ENCODE assay signal across 12 mouse cellular contexts in genomic region chr6:17876670-17877179, GRCm38 (mm10).
DNase-seq lines count a peak whose midpoint lies in the region; ATAC-seq and TF ChIP-seq lines count a peak whose summit lies in the region.
"Had no signal": no experiment of that assay in that cellular context is flagged by ENCODE, and none has a peak within 500 bp of the region (broad histone marks: within the 10 kb centered on the region; RNA-seq: fewer than 3 reads in every experiment).

No protein-coding gene starts in this region.

- intact Hi-C loops in heart, postnatal 25 days (cut with DNase I), result no loop called here

- no peak for DNase-seq in heart, postnatal 25 days (ENCODE audit: low spot score)
- DNase-seq in midbrain, embryonic 10.5 days (ENCODE audit: low spot score), result no peak
- peak; percentile 61 for DNase-seq in adrenal gland, postnatal 10 days
- DNase-seq: cerebellum, adult 11-12 months; gastrocnemius, adult 2 months; retina, postnatal 1 day had no signal

- H3K9me3 ChIP-seq in heart, embryonic 11.5 days (replicated peaks; ENCODE audit: control insufficient read depth, low read length), result no peaks in the 10 kb centered on the region
- no peaks in the 10 kb centered on the region for H3K9me3 ChIP-seq in midbrain, embryonic 13.5 days
- no peaks in the 10 kb centered on the region for H3K9me3 ChIP-seq in midbrain, embryonic 10.5 days (replicated peaks)
- no peaks in the 10 kb centered on the region for H3K9me3 ChIP-seq in limb, embryonic 12.5 days
- H3K9me3 ChIP-seq in intestine, postnatal 0 days (ENCODE audit: control insufficient read depth), result no peaks in the 10 kb centered on the region
- H3K9me3 ChIP-seq: embryonic facial prominence, embryonic 12.5 days had no signal

- peak overlapping the region; percentile 24; the same call in 1 of the 2 replicates for H3K4me2 ChIP-seq in heart, embryonic 11.5 days
- H3K4me2 ChIP-seq in midbrain, embryonic 13.5 days (replicated peaks), result no peak overlapping the region
- no peak overlapping the region for H3K4me2 ChIP-seq in limb, embryonic 12.5 days
- no peak overlapping the region for H3K4me2 ChIP-seq in intestine, postnatal 0 days (replicated peaks; ENCODE audit: low read depth)
- H3K4me2 ChIP-seq: embryonic facial prominence, embryonic 12.5 days had no signal

- TF ChIP-seq CTCF in intestine, postnatal 0 days (IDR thresholded peaks at IDR 0.05; ENCODE audit: low read depth), result no peak

- no peaks in the 10 kb centered on the region for H3K27me3 ChIP-seq in heart, embryonic 11.5 days (ENCODE audit: control insufficient read depth, insufficient read depth, low read length)
- no peaks in the 10 kb centered on the region for H3K27me3 ChIP-seq in midbrain, embryonic 13.5 days
- H3K27me3 ChIP-seq in midbrain, embryonic 10.5 days (ENCODE audit: low read depth, poor library complexity, severe bottlenecking), result no peaks in the 10 kb centered on the region
- H3K27me3 ChIP-seq in limb, embryonic 12.5 days, result no peaks in the 10 kb centered on the region
- H3K27me3 ChIP-seq in intestine, postnatal 0 days (replicated peaks; ENCODE audit: control insufficient read depth, insufficient read depth, low read length), result no peaks in the 10 kb centered on the region
- H3K27me3 ChIP-seq: embryonic facial prominence, embryonic 12.5 days had no signal

- H3K4me3 ChIP-seq in heart, embryonic 11.5 days (ENCODE audit: low read depth, low read length), result no peak overlapping the region
- H3K4me3 ChIP-seq in midbrain, embryonic 13.5 days (replicated peaks), result no peak overlapping the region
- H3K4me3 ChIP-seq in midbrain, embryonic 10.5 days, result no peak overlapping the region
- no peak overlapping the region for H3K4me3 ChIP-seq in limb, embryonic 12.5 days (replicated peaks)
- no peak overlapping the region for H3K4me3 ChIP-seq in intestine, postnatal 0 days (ENCODE audit: low read depth, low read length)
- H3K4me3 ChIP-seq: embryonic facial prominence, embryonic 12.5 days; gastrocnemius, adult 2 months had no signal

- no peaks in the 10 kb centered on the region for H3K36me3 ChIP-seq in heart, embryonic 11.5 days (ENCODE audit: control insufficient read depth, insufficient read depth, low read length)
- peaks cover 18% of the 10 kb centered on the region for H3K36me3 ChIP-seq in midbrain, embryonic 13.5 days
- H3K36me3 ChIP-seq in midbrain, embryonic 10.5 days, result 0 out of 2 replicates have a peak, but pooled peaks cover 11% of the 10 kb centered on the region
- no peaks in the 10 kb centered on the region for H3K36me3 ChIP-seq in limb, embryonic 12.5 days
- no peaks in the 10 kb centered on the region for H3K36me3 ChIP-seq in intestine, postnatal 0 days (ENCODE audit: control insufficient read depth, insufficient read depth)
- H3K36me3 ChIP-seq: embryonic facial prominence, embryonic 12.5 days had no signal

- H3K4me1 ChIP-seq in heart, embryonic 11.5 days (ENCODE audit: control insufficient read depth, insufficient read depth, low read length), result peaks cover 7% of the 10 kb centered on the region; the same call in 1 of the 2 replicates
- peaks cover 14% of the 10 kb centered on the region for H3K4me1 ChIP-seq in midbrain, embryonic 13.5 days (replicated peaks)
- 0 out of 2 replicates have a peak, but pooled peaks cover 2% of the 10 kb centered on the region for H3K4me1 ChIP-seq in midbrain, embryonic 10.5 days
- H3K4me1 ChIP-seq in limb, embryonic 12.5 days (replicated peaks), result peaks cover 19% of the 10 kb centered on the region
- no peaks in the 10 kb centered on the region for H3K4me1 ChIP-seq in intestine, postnatal 0 days (replicated peaks; ENCODE audit: control insufficient read depth, insufficient read depth, low read length)

- H3K9ac ChIP-seq in heart, embryonic 11.5 days (ENCODE audit: low read depth, low read length), result no peak overlapping the region
- no peak overlapping the region for H3K9ac ChIP-seq in midbrain, embryonic 13.5 days (replicated peaks)
- H3K9ac ChIP-seq in limb, embryonic 12.5 days (replicated peaks), result no peak overlapping the region
- no peak overlapping the region for H3K9ac ChIP-seq in intestine, postnatal 0 days (ENCODE audit: low read depth, low read length)
- H3K9ac ChIP-seq: embryonic facial prominence, embryonic 12.5 days had no signal

- 41% methylated on average over 7 of the region's 7 CpGs for WGBS in heart, embryonic 11.5 days (ENCODE audit: insufficient replicate concordance)
- WGBS in midbrain, embryonic 13.5 days, result 81% methylated on average over 7 of the region's 7 CpGs
- WGBS in midbrain, embryonic 10.5 days, result 81% methylated on average over 7 of the region's 7 CpGs
- 45% methylated on average over 7 of the region's 7 CpGs for WGBS in limb, embryonic 12.5 days
- 82% methylated on average over 7 of the region's 7 CpGs for WGBS in intestine, postnatal 0 days

- peak overlapping the region; percentile 78 for H3K27ac ChIP-seq in heart, embryonic 11.5 days (ENCODE audit: low read depth, low read length)
- no peak overlapping the region; the same call in 1 of the 2 replicates for H3K27ac ChIP-seq in midbrain, embryonic 13.5 days
- H3K27ac ChIP-seq in midbrain, embryonic 10.5 days (replicated peaks), result no peak overlapping the region
- peak overlapping the region; percentile 47; the same call in 1 of the 2 replicates for H3K27ac ChIP-seq in limb, embryonic 12.5 days
- H3K27ac ChIP-seq in intestine, postnatal 0 days (ENCODE audit: low read depth, low read length), result no peak overlapping the region
- H3K27ac ChIP-seq: embryonic facial prominence, embryonic 12.5 days; gastrocnemius, adult 2 months had no signal

- ATAC-seq in heart, embryonic 11.5 days (replicated peaks; ENCODE audit: insufficient number of reproducible peaks, low FRiP score, low TSS enrichment), result peak; percentile 61
- 0 out of 2 replicates have a peak, but pooled peaks have one; percentile 25 for ATAC-seq in midbrain, embryonic 13.5 days
- ATAC-seq in limb, embryonic 12.5 days (ENCODE audit: insufficient number of reproducible peaks, insufficient read depth, low FRiP score, low TSS enrichment, low read depth), result peak; percentile 76
- no peak for ATAC-seq in activated CD4-positive, CD25-positive, alpha-beta regulatory T cell, adult 4 months
- ATAC-seq in intestine, postnatal 0 days, result no peak

Comparison
In these comparisons a context has a peak if more than half of its experiments do, and no peak if none do; other contexts are left out.
1. ATAC-seq: peak in heart, embryonic 11.5 days (single experiment), midbrain, embryonic 13.5 days (single experiment) and limb, embryonic 12.5 days (single experiment); none in activated CD4-positive, CD25-positive, alpha-beta regulatory T cell, adult 4 months (single experiment) and intestine, postnatal 0 days (single experiment).
2. H3K27ac ChIP-seq: peak in heart, embryonic 11.5 days (single experiment) and limb, embryonic 12.5 days (single experiment); none in midbrain, embryonic 13.5 days (single experiment), midbrain, embryonic 10.5 days (single experiment) and intestine, postnatal 0 days (single experiment).